Mouse (Mus musculus) hindbrain, embryonic 14.5 days (tissue): ENCODE data around the gene Klf7. TPM values are rescaled to one million over a fixed set of nuclear protein-coding genes. Genes with fewer than 3 reads are reported as not detected.
A peak's percentile ranks its signal among the peaks of the same experiment; 100 is the strongest.

Experiments
- ATAC-seq: fragments of 200-750 bp; cut with Nextera tagmentation; 2 replicates; pipeline ENCODE4 v1.8.0; 2017; ENCODE audit warnings: moderate number of reproducible peaks, mild to moderate bottlenecking, moderate TSS enrichment, moderate library complexity; ENCODE audit not compliant: low FRiP score
- DNase-seq: peaks from one replicate; pipeline ENCODE4 v3.0.0-alpha.2; 2015; ENCODE audit warnings: low spot score
- H3K27ac ChIP-seq: fragments of 300-500 bp; sonication (generic); 2 replicates; pipeline ENCODE4 v1.5.1; 2014; ENCODE audit warnings: mild to moderate bottlenecking, moderate library complexity
- H3K27me3 ChIP-seq: fragments of 300-500 bp; sonication (generic); 2 replicates; pipeline ENCODE4 v1.6.1; 2014; ENCODE audit warnings: mild to moderate bottlenecking, low read length, mixed read lengths; ENCODE audit not compliant: control insufficient read depth, insufficient read depth
- H3K36me3 ChIP-seq: fragments of 300-500 bp; sonication (generic); replicated peaks from 2 replicates; pipeline ENCODE4 v1.6.1; 2014; ENCODE audit not compliant: control insufficient read depth, insufficient read depth
- H3K4me1 ChIP-seq: fragments of 300-500 bp; sonication (generic); replicated peaks from 2 replicates; pipeline ENCODE4 v1.6.1; 2014; ENCODE audit warnings: antibody characterized with exemption, low read length, mixed read lengths; ENCODE audit not compliant: control insufficient read depth, insufficient read depth
- H3K4me2 ChIP-seq: fragments of 300-500 bp; sonication (generic); replicated peaks from 2 replicates; pipeline ENCODE4 v1.6.1; 2014; ENCODE audit warnings: mild to moderate bottlenecking, moderate library complexity
- H3K4me3 ChIP-seq: fragments of 300-500 bp; sonication (generic); replicated peaks from 2 replicates; pipeline ENCODE4 v1.5.1; 2014; ENCODE audit warnings: mild to moderate bottlenecking, low read length
- H3K9ac ChIP-seq: fragments of 300-500 bp; sonication (generic); 2 replicates; pipeline ENCODE4 v1.6.1; 2014
- H3K9me3 ChIP-seq: fragments of 300-500 bp; sonication (generic); 2 replicates; pipeline ENCODE4 v1.6.1; 2016; ENCODE audit warnings: low read length; ENCODE audit not compliant: control insufficient read depth
- WGBS: fragments of 180-500 bp; shearing (Covaris S2); extraction: QIAGEN DNeasy Blood & Tissue Kit; methylation state at CpG from one replicate; pipeline ENCODE4 v1.1.7; 2014; 5-methylcytosine and 5-hydroxymethylcytosine counted together
- polyA plus RNA-seq: library from polyadenylated mRNA; unstranded; fragments of >200 nt; fragmentation: Nextera tagmentation; extraction: Ambion mirVana; gene quantifications from 2 replicates; pipeline ENCODE4 v1.2.1, GENCODE M21; 2014

Klf7 gene
- polyA plus RNA-seq, 1 experiment from 2014 or later, result 80.1 TPM

GRCm38 (mm10) chr1:64120811-64121515 lies 1.1 kb downstream of the Klf7 start:
- H3K9me3 ChIP-seq, result no peaks in the 10 kb centered on the region
- no peak for DNase-seq
- H3K27ac ChIP-seq, result peak overlapping the region; percentile 100
- H3K9ac ChIP-seq, result peak overlapping the region; percentile 98
- H3K27me3 ChIP-seq, result no peaks in the 10 kb centered on the region
- ATAC-seq, result peak; percentile 61
- under 1% methylated on average over 25 of the region's 25 CpGs for WGBS
- no peaks in the 10 kb centered on the region for H3K36me3 ChIP-seq
- H3K4me1 ChIP-seq, result peaks cover 33% of the 10 kb centered on the region
- peak overlapping the region; percentile 57 for H3K4me2 ChIP-seq
- peak overlapping the region; percentile 78 for H3K4me3 ChIP-seq

GRCm38 (mm10) chr1:64120421-64120810 lies 1.7 kb downstream of the Klf7 start:
- Histone ChIP-seq H3K4me1 (peaks cover 38% of the 10 kb centered on the region), H3K36me3 (no peaks in the 10 kb centered on the region)
- WGBS, result under 1% methylated on average over 13 of the region's 13 CpGs

GRCm38 (mm10) chr1:64119851-64120250 lies 2.2 kb downstream of the Klf7 start:
- Histone ChIP-seq H3K36me3 (no peaks in the 10 kb centered on the region), H3K27me3 (no peaks in the 10 kb centered on the region), H3K4me1 (peaks cover 44% of the 10 kb centered on the region), H3K9ac (peak overlapping the region; percentile 98), H3K4me3 (peak overlapping the region; percentile 78), H3K27ac (peak overlapping the region; percentile 100), H3K9me3 (no peaks in the 10 kb centered on the region), H3K4me2 (peak overlapping the region; percentile 57)
- DNase-seq (no peak), ATAC-seq (no peak)
- 3% methylated on average over 8 of the region's 8 CpGs for WGBS

More at GRCm38 (mm10) chr1:64120421-64120810, 1.7 kb downstream of the Klf7 start:
- DNase-seq (peak; percentile 68), ATAC-seq (no peak)
- Histone ChIP-seq H3K9me3 (no peaks in the 10 kb centered on the region), H3K9ac (peak overlapping the region; percentile 98), H3K27ac (peak overlapping the region; percentile 100), H3K4me2 (peak overlapping the region; percentile 57), H3K4me3 (peak overlapping the region; percentile 78), H3K27me3 (no peaks in the 10 kb centered on the region)

GRCm38 (mm10) chr1:64119358-64119794 lies 2.7 kb downstream of the Klf7 start:
- DNase-seq (peak; percentile 69), ATAC-seq (no peak)
- Histone ChIP-seq H3K36me3 (no peaks in the 10 kb centered on the region), H3K9ac (peak overlapping the region; percentile 98), H3K9me3 (no peaks in the 10 kb centered on the region), H3K27ac (peak overlapping the region; percentile 100), H3K4me3 (peak overlapping the region; percentile 78), H3K4me1 (peaks cover 47% of the 10 kb centered on the region), H3K27me3 (no peaks in the 10 kb centered on the region), H3K4me2 (peak overlapping the region; percentile 57)
- 3% methylated on average over 7 of the region's 7 CpGs for WGBS

GRCm38 (mm10) chr1:64118285-64119170 lies 3.6 kb downstream of the Klf7 start:
- no peak for ATAC-seq
- Histone ChIP-seq H3K9me3 (no peaks in the 10 kb centered on the region), H3K27me3 (no peaks in the 10 kb centered on the region), H3K4me3 (peak overlapping the region; percentile 78), H3K4me1 (peaks cover 51% of the 10 kb centered on the region), H3K36me3 (no peaks in the 10 kb centered on the region), H3K4me2 (peak overlapping the region; percentile 57), H3K9ac (peak overlapping the region; percentile 98), H3K27ac (peak overlapping the region; percentile 100)
- no peak for DNase-seq
- WGBS, result 20% methylated on average over 6 of the region's 6 CpGs

GRCm38 (mm10) chr1:64117478-64118284 lies 4.4 kb downstream of the Klf7 start:
- WGBS, result 55% methylated on average over 11 of the region's 11 CpGs
- H3K4me1 ChIP-seq, result peaks cover 52% of the 10 kb centered on the region

GRCm38 (mm10) chr1:64116746-64117455 lies 5.2 kb downstream of the Klf7 start:
- no peaks in the 10 kb centered on the region for H3K27me3 ChIP-seq
- no peak for ATAC-seq
- H3K36me3 ChIP-seq, result no peaks in the 10 kb centered on the region
- H3K9me3 ChIP-seq, result no peaks in the 10 kb centered on the region
- WGBS, result 36% methylated on average over 6 of the region's 6 CpGs
- peaks cover 50% of the 10 kb centered on the region for H3K4me1 ChIP-seq
- H3K9ac ChIP-seq, result peak overlapping the region; percentile 98
- peak overlapping the region; percentile 100 for H3K27ac ChIP-seq
- peak overlapping the region; percentile 57 for H3K4me2 ChIP-seq
- DNase-seq, result no peak
- peak overlapping the region; percentile 78 for H3K4me3 ChIP-seq

More at GRCm38 (mm10) chr1:64117478-64118284, 4.4 kb downstream of the Klf7 start:
- ATAC-seq (no peak), DNase-seq (no peak)
- H3K4me2 ChIP-seq, result peak overlapping the region; percentile 57
- peak overlapping the region; percentile 78 for H3K4me3 ChIP-seq
- H3K27me3 ChIP-seq, result no peaks in the 10 kb centered on the region
- H3K36me3 ChIP-seq, result no peaks in the 10 kb centered on the region
- H3K9ac ChIP-seq, result peak overlapping the region; percentile 98
- H3K9me3 ChIP-seq, result no peaks in the 10 kb centered on the region
- peak overlapping the region; percentile 100 for H3K27ac ChIP-seq

GRCm38 (mm10) chr1:64114579-64114978 lies 7.5 kb downstream of the Klf7 start:
- Histone ChIP-seq H3K9ac (no peak overlapping the region), H3K27me3 (no peaks in the 10 kb centered on the region), H3K4me1 (peaks cover 50% of the 10 kb centered on the region), H3K36me3 (no peaks in the 10 kb centered on the region), H3K27ac (no peak overlapping the region), H3K4me2 (no peak overlapping the region), H3K9me3 (no peaks in the 10 kb centered on the region), H3K4me3 (no peak overlapping the region)
- WGBS, result 82% methylated on average over 3 of the region's 3 CpGs
- ATAC-seq (no peak), DNase-seq (no peak)
